In the genomic region with DNA sequence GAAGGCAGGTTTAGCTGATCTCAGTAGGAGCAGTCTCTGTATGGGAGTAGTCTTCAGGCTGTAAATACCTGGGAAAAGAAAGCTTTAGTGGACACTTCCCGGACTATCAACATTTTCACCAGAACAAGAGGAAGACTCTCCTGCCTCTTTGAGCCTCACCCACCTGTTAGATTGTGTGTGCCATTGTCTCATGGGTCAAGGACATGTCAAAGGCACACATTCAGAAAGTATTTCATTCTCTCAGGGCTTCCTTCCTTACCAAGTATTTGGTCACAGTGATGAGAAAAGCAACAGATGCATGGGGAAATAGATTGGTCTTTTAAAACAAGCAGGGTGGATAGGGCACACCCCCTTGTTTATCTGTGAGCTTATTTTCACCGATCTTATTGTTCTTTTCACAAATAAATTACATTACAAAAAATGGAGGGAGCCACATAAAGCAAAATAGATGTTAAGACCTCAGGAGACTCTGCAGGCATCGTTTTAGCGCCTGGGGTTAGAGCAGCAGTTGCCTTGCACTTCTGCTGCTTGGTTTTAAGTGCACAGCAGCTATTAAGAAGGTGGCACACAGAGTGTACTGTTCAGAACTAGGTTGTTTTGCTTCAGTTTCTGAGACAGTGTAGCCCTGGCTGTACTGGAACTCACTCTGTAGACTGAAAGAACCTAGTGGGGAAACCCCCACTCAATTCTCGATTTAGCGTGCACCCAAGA, we compare ENCODE assay signal across 23 mouse cellular contexts. TPM values are rescaled to one million over a fixed set of nuclear protein-coding genes. Genes with fewer than 3 reads are reported as not detected.
DNase-seq lines count a peak whose midpoint lies in the region; ATAC-seq and TF ChIP-seq lines count a peak whose summit lies in the region.
"Had no signal": no experiment of that assay in that cellular context is flagged by ENCODE, and none has a peak within 500 bp of the region (broad histone marks: within the 10 kb centered on the region; RNA-seq: fewer than 3 reads in every experiment).

No protein-coding gene starts in this region.

- no peak for ATAC-seq in midbrain, embryonic 11.5 days (ENCODE audit: low FRiP score)
- no peak for ATAC-seq in midbrain, embryonic 16.5 days
- ATAC-seq in forebrain, embryonic 12.5 days (ENCODE audit: low FRiP score), result no peak
- ATAC-seq: forebrain, embryonic 14.5 days; forebrain, postnatal 0 days; intestine, postnatal 0 days had no signal

- no peak overlapping the region for H3K4me3 ChIP-seq in midbrain, embryonic 11.5 days (ENCODE audit: low read depth, low read length)
- H3K4me3 ChIP-seq in midbrain, embryonic 16.5 days (ENCODE audit: low read depth, low read length), result no peak overlapping the region
- H3K4me3 ChIP-seq in ES-E14 (ENCODE audit: insufficient read depth in 1 of 2, low read depth in 1 of 2, low read length in 2 of 2, poor library complexity in 1 of 2, severe bottlenecking in 1 of 2), result peak overlapping the region; percentile 47 to 52
- H3K4me3 ChIP-seq in forebrain, embryonic 12.5 days (replicated peaks), result no peak overlapping the region
- H3K4me3 ChIP-seq: forebrain, embryonic 10.5 days; gastrocnemius, adult 2 months; hindbrain, embryonic 12.5 days; hindbrain, embryonic 15.5 days had no signal

- H3K9me3 ChIP-seq in midbrain, embryonic 11.5 days (ENCODE audit: control insufficient read depth, low read length), result no peaks in the 10 kb centered on the region
- no peaks in the 10 kb centered on the region for H3K9me3 ChIP-seq in midbrain, embryonic 16.5 days (replicated peaks; ENCODE audit: control insufficient read depth, low read length, poor library complexity, severe bottlenecking)
- no peaks in the 10 kb centered on the region for H3K9me3 ChIP-seq in ES-E14 (ENCODE audit: control insufficient read depth, insufficient read depth, low read depth, low read length)
- H3K9me3 ChIP-seq in forebrain, embryonic 12.5 days, result no peaks in the 10 kb centered on the region
- H3K9me3 ChIP-seq: forebrain, embryonic 10.5 days; hindbrain, embryonic 12.5 days; hindbrain, embryonic 15.5 days had no signal

- peak; percentile 72 for DNase-seq in midbrain, embryonic 11.5 days (ENCODE audit: low spot score, missing footprints)
- peak; percentile 88 for DNase-seq in ES-E14 (ENCODE audit: low read depth, low spot score)
- peak; percentile 93 for DNase-seq in ZHBTc4 (ENCODE audit: low read depth, low spot score)
- DNase-seq in cerebellum, adult 18-20 months, result no peak
- DNase-seq: adrenal gland, adult 2 months; adrenal gland, postnatal 14 days; B cell, adult 2 months; cerebellum, adult 11 months; cerebellum, adult 8-10 months; cerebellum, postnatal 10 days; forebrain, postnatal 0 days; gastrocnemius, adult 2 months; gastrocnemius, postnatal 14 days; kidney, adult 2 months had no signal

- in situ Hi-C loops in ES-E14 (cut with MboI; ENCODE audit: low sequenced_read_pairs in 2 of 2, unreplicated experiment in 2 of 2), result no loop called here

- WGBS in midbrain, embryonic 11.5 days, result 94% methylated on average over 6 of the region's 6 CpGs
- 93% methylated on average over 6 of the region's 6 CpGs for WGBS in midbrain, embryonic 16.5 days
- WGBS in forebrain, embryonic 12.5 days, result 91% methylated on average over 6 of the region's 6 CpGs

- H3K4me1 ChIP-seq in midbrain, embryonic 11.5 days (ENCODE audit: control insufficient read depth, insufficient read depth, low read length), result no peaks in the 10 kb centered on the region
- H3K4me1 ChIP-seq in midbrain, embryonic 16.5 days (ENCODE audit: control insufficient read depth, insufficient read depth, low read length), result no peaks in the 10 kb centered on the region
- H3K4me1 ChIP-seq in ES-E14 (ENCODE audit: control insufficient read depth in 2 of 2, insufficient read depth in 2 of 2, low read length in 2 of 2, poor library complexity in 1 of 2), result peaks cover 10% of the 10 kb centered on the region in 2 experiments
- no peaks in the 10 kb centered on the region for H3K4me1 ChIP-seq in forebrain, embryonic 12.5 days
- H3K4me1 ChIP-seq: forebrain, embryonic 10.5 days; hindbrain, embryonic 12.5 days; hindbrain, embryonic 15.5 days had no signal

- H3K9ac ChIP-seq in midbrain, embryonic 11.5 days (ENCODE audit: low read length), result no peak overlapping the region
- H3K9ac ChIP-seq in midbrain, embryonic 16.5 days (ENCODE audit: low read depth, low read length), result no peak overlapping the region
- H3K9ac ChIP-seq in ES-E14 (ENCODE audit: insufficient read depth, low read depth, low read length, poor library complexity, severe bottlenecking), result peak overlapping the region; percentile 73
- no peak overlapping the region for H3K9ac ChIP-seq in forebrain, embryonic 12.5 days
- H3K9ac ChIP-seq: forebrain, postnatal 0 days; hindbrain, embryonic 12.5 days; hindbrain, embryonic 15.5 days had no signal

- no peaks in the 10 kb centered on the region for H3K27me3 ChIP-seq in midbrain, embryonic 11.5 days (ENCODE audit: control insufficient read depth, insufficient read depth, low read length)
- no peaks in the 10 kb centered on the region for H3K27me3 ChIP-seq in midbrain, embryonic 16.5 days (ENCODE audit: control insufficient read depth, insufficient read depth, low read depth, low read length)
- no peaks in the 10 kb centered on the region for H3K27me3 ChIP-seq in forebrain, embryonic 12.5 days
- H3K27me3 ChIP-seq: CH12.LX; hindbrain, embryonic 12.5 days; hindbrain, embryonic 15.5 days had no signal

- H3K27ac ChIP-seq in midbrain, embryonic 11.5 days (ENCODE audit: low read depth, low read length), result no peak overlapping the region
- no peak overlapping the region for H3K27ac ChIP-seq in midbrain, embryonic 16.5 days (ENCODE audit: low read length)
- peak overlapping the region; percentile 96 for H3K27ac ChIP-seq in ES-E14 (ENCODE audit: insufficient read depth, low read depth, low read length, poor library complexity, severe bottlenecking)
- no peak overlapping the region for H3K27ac ChIP-seq in forebrain, embryonic 12.5 days
- H3K27ac ChIP-seq: forebrain, embryonic 10.5 days; gastrocnemius, adult 2 months; hindbrain, embryonic 12.5 days; hindbrain, embryonic 15.5 days had no signal

- H3K36me3 ChIP-seq in midbrain, embryonic 11.5 days (ENCODE audit: control insufficient read depth, insufficient read depth, low read length), result no peaks in the 10 kb centered on the region
- no peaks in the 10 kb centered on the region for H3K36me3 ChIP-seq in midbrain, embryonic 16.5 days (ENCODE audit: control insufficient read depth, insufficient read depth, low read length)
- H3K36me3 ChIP-seq in ES-E14 (ENCODE audit: control insufficient read depth, insufficient read depth, low read length, poor library complexity, severe bottlenecking), result no peaks in the 10 kb centered on the region
- no peaks in the 10 kb centered on the region for H3K36me3 ChIP-seq in forebrain, embryonic 12.5 days (replicated peaks)
- H3K36me3 ChIP-seq: forebrain, embryonic 10.5 days; hindbrain, embryonic 12.5 days; hindbrain, embryonic 15.5 days had no signal

- H3K4me2 ChIP-seq in midbrain, embryonic 11.5 days, result no peak overlapping the region
- H3K4me2 ChIP-seq in midbrain, embryonic 16.5 days (ENCODE audit: low read length), result no peak overlapping the region
- no peak overlapping the region for H3K4me2 ChIP-seq in forebrain, embryonic 12.5 days
- H3K4me2 ChIP-seq: heart, embryonic 11.5 days; hindbrain, embryonic 12.5 days; hindbrain, embryonic 15.5 days had no signal

TF ChIP-seq in ES-E14, 5 proteins besides CTCF, POLR2A, EP300 and RAD21:
- TF ChIP-seq CHD2 (IDR thresholded peaks at IDR 0.05; ENCODE audit: low read depth, low read length) (peak; percentile 59; the same call in 1 of the 2 replicates), HCFC1 (IDR thresholded peaks at IDR 0.05; ENCODE audit: borderline replicate concordance, insufficient read depth, low read length) (no peak)

RNA-seq across cellular contexts. Expression of gene Actr2, which starts 25.9 kb away (rescaled TPM):
- 75.9 and 87.4 TPM in 2 replicates for polyA plus RNA-seq in midbrain, embryonic 11.5 days (2014; fragmentation: Nextera tagmentation; extraction: Ambion mirVana)
- polyA plus RNA-seq in midbrain, embryonic 16.5 days (2015; fragmentation: Nextera tagmentation; extraction: Ambion mirVana), result 188 and 208 TPM in 2 replicates
- 70.3 and 107 TPM in 2 replicates for total RNA-seq in ES-E14 (2012; rRNA removed)
- 137 and 150 TPM in 2 replicates for polyA plus RNA-seq in forebrain, embryonic 12.5 days (2016; fragmentation: Nextera tagmentation; extraction: Ambion mirVana)

Comparison
In these comparisons a context has a peak if more than half of its experiments do, and no peak if none do; other contexts are left out.
1. DNase-seq: peak in midbrain, embryonic 11.5 days (single experiment), ES-E14 (single experiment) and ZHBTc4 (single experiment); none in cerebellum, adult 18-20 months (0 of 2).
2. H3K4me3 ChIP-seq: peak in ES-E14 (2 of 2); none in midbrain, embryonic 11.5 days (single experiment), midbrain, embryonic 16.5 days (single experiment) and forebrain, embryonic 12.5 days (single experiment).